Mouse (Mus musculus) MEL (cell line): ENCODE measurements at regions not wholly inside any gene's neighbourhood (a gene's known extent, or its start where the extent isn't known, plus 50 kb on each side); places are given as distances from the start of the nearest gene placed in this dataset.
"Not testable (repeated sequence)": the region's sequence is repeated elsewhere in the genome, so short reads cannot be mapped to it uniquely, and the experiment has no call there.

Experiments
- DNase-seq: peaks from one replicate; pipeline ENCODE4 v3.0.0; 2011; ENCODE audit warnings: low read depth, low spot score
- H3K27ac ChIP-seq: 2 replicates; pipeline ENCODE4 v1.5.1; 2012; ENCODE audit warnings: low read depth, mild to moderate bottlenecking, control low read depth, low read length, moderate library complexity; ENCODE audit not compliant: control insufficient read depth
- H3K27me3 ChIP-seq, 2 experiments: fragments of 150-350 bp in 1 of 2; sonication (generic) in 1 of 2; 2 replicates each; pipeline ENCODE4 v1.6.1; 2012; ENCODE audit warnings: low read length in 2 of 2, mild to moderate bottlenecking in 2 of 2, improper control_type of control experiment in 1 of 2, moderate library complexity in 1 of 2; ENCODE audit not compliant: insufficient read depth in 2 of 2, control insufficient read depth in 1 of 2
- H3K36me3 ChIP-seq, 2 experiments: 2 replicates each; pipeline ENCODE4 v1.6.1; 2012 to 2014; ENCODE audit warnings: low read length in 2 of 2, improper control_type of control experiment in 1 of 2, inconsistent platforms in 1 of 2, mild to moderate bottlenecking in 1 of 2; ENCODE audit not compliant: insufficient read depth in 2 of 2, control insufficient read depth in 1 of 2
- H3K4me1 ChIP-seq, 2 experiments: fragments of 150-350 bp in 1 of 2; sonication (generic) in 1 of 2; 2 replicates each; pipeline ENCODE4 v1.6.1; 2012; ENCODE audit warnings: low read length in 2 of 2, improper control_type of control experiment in 1 of 2, mild to moderate bottlenecking in 1 of 2; ENCODE audit not compliant: insufficient read depth in 2 of 2, control insufficient read depth in 1 of 2
- H3K4me3 ChIP-seq, 2 experiments: fragments of 150-350 bp in 1 of 2; sonication (generic) in 1 of 2; 2 replicates each; pipeline ENCODE4 v1.5.1; 2012; ENCODE audit warnings: low read depth in 2 of 2, low read length in 2 of 2, mild to moderate bottlenecking in 2 of 2, moderate library complexity in 2 of 2, control low read depth in 1 of 2, improper control_type of control experiment in 1 of 2; ENCODE audit not compliant: control insufficient read depth in 1 of 2, insufficient read depth in 1 of 2
- H3K79me2 ChIP-seq: 2 replicates; pipeline ENCODE4 v1.6.1; 2012; ENCODE audit warnings: mild to moderate bottlenecking, low read length, moderate library complexity; ENCODE audit not compliant: control insufficient read depth, poor library complexity, insufficient read depth
- H3K9ac ChIP-seq: 2 replicates; pipeline ENCODE4 v1.6.1; 2012; ENCODE audit warnings: low read depth, mild to moderate bottlenecking, control low read depth, low read length, moderate library complexity; ENCODE audit not compliant: control insufficient read depth, poor library complexity, severe bottlenecking
- H3K9me3 ChIP-seq: fragments of 150-350 bp; sonication (generic); replicated peaks from 2 replicates; pipeline ENCODE4 v1.6.1; 2012; ENCODE audit warnings: mild to moderate bottlenecking, low read length, improper control_type of control experiment, moderate library complexity; ENCODE audit not compliant: insufficient read depth
- BHLHE40 ChIP-seq: IDR thresholded peaks from 2 replicates; pipeline ENCODE4 v1.6.1; 2012; ENCODE audit warnings: low read depth, mild to moderate bottlenecking, inconsistent platforms, low read length, improper control_type of control experiment, borderline replicate concordance
- E2F4 ChIP-seq: IDR thresholded peaks from 2 replicates; pipeline ENCODE4 v1.6.1; 2011; ENCODE audit warnings: low read depth, low read length, improper control_type of control experiment, borderline replicate concordance
- ETS1 ChIP-seq: IDR thresholded peaks from 2 replicates; pipeline ENCODE4 v1.6.1; 2012; ENCODE audit warnings: low read depth, mild to moderate bottlenecking, inconsistent platforms, low read length, improper control_type of control experiment, moderate library complexity
- KAT2A ChIP-seq: conservative IDR thresholded peaks from 2 replicates; pipeline ENCODE4 v1.6.1; 2012; ENCODE audit warnings: low read depth, low read length, improper control_type of control experiment, inconsistent platforms
- MAZ ChIP-seq: IDR thresholded peaks from 2 replicates; pipeline ENCODE4 v1.6.1; 2012; ENCODE audit warnings: low read depth, mild to moderate bottlenecking, inconsistent platforms, low read length, improper control_type of control experiment
- MEF2A ChIP-seq: IDR thresholded peaks from 2 replicates; pipeline ENCODE4 v1.6.1; 2014; ENCODE audit warnings: low read depth, mild to moderate bottlenecking, inconsistent platforms, low read length, improper control_type of control experiment; ENCODE audit not compliant: poor library complexity, insufficient replicate concordance, severe bottlenecking; ENCODE audit errors: extremely low read depth
- NELFE ChIP-seq: IDR thresholded peaks from 2 replicates; pipeline ENCODE4 v1.6.1; 2011; ENCODE audit warnings: low read depth, low read length, improper control_type of control experiment
- NRF1 ChIP-seq: IDR thresholded peaks from 2 replicates; pipeline ENCODE4 v1.6.1; 2014; ENCODE audit warnings: low read depth, mild to moderate bottlenecking, inconsistent platforms, low read length, improper control_type of control experiment, moderate library complexity; ENCODE audit not compliant: poor library complexity, insufficient read depth, severe bottlenecking
- POLR2A ChIP-seq, 2 experiments: IDR thresholded peaks; 2 replicates each; pipeline ENCODE4 v1.6.1; 2011 to 2012; ENCODE audit warnings: low read length in 2 of 2, mild to moderate bottlenecking in 2 of 2, control low read depth in 1 of 2, improper control_type of control experiment in 1 of 2, low read depth in 1 of 2, moderate library complexity in 1 of 2; ENCODE audit not compliant: control insufficient read depth in 1 of 2, insufficient read depth in 1 of 2, poor library complexity in 1 of 2
- POLR2AphosphoS2 ChIP-seq: IDR thresholded peaks from 2 replicates; pipeline ENCODE4 v1.6.1; 2011; ENCODE audit warnings: low read length, improper control_type of control experiment
- POLR2AphosphoS5 ChIP-seq: IDR thresholded peaks from 2 replicates; pipeline ENCODE4 v1.6.1; 2012; ENCODE audit warnings: low read depth, borderline replicate concordance, mild to moderate bottlenecking, inconsistent platforms, low read length, moderate library complexity, mixed read lengths
- RCOR1 ChIP-seq: IDR thresholded peaks from 2 replicates; pipeline ENCODE4 v1.6.1; 2012; ENCODE audit warnings: low read depth, mild to moderate bottlenecking, inconsistent platforms, low read length, improper control_type of control experiment
- TAL1 ChIP-seq: IDR thresholded peaks from 2 replicates; pipeline ENCODE4 v1.6.1; 2012; ENCODE audit warnings: mild to moderate bottlenecking, inconsistent platforms, low read length, moderate library complexity, mixed read lengths
- TCF12 ChIP-seq: IDR thresholded peaks from 2 replicates; pipeline ENCODE4 v1.6.1; 2014; ENCODE audit warnings: low read depth, mild to moderate bottlenecking, inconsistent platforms, low read length, improper control_type of control experiment, moderate library complexity
- UBTF ChIP-seq: IDR thresholded peaks from 2 replicates; pipeline ENCODE4 v1.6.1; 2012; ENCODE audit warnings: low read depth, mild to moderate bottlenecking, inconsistent platforms, low read length, improper control_type of control experiment, moderate library complexity, borderline replicate concordance; ENCODE audit not compliant: insufficient read depth
- USF1 ChIP-seq: IDR thresholded peaks from 2 replicates; pipeline ENCODE4 v1.6.1; 2014; ENCODE audit warnings: low read depth, mild to moderate bottlenecking, inconsistent platforms, low read length, improper control_type of control experiment, moderate library complexity
- USF2 ChIP-seq, 2 experiments: IDR thresholded peaks; 2 replicates each; pipeline ENCODE4 v1.6.1; 2011 to 2012; ENCODE audit warnings: improper control_type of control experiment in 2 of 2, low read length in 2 of 2, borderline replicate concordance in 1 of 2, inconsistent platforms in 1 of 2, low read depth in 1 of 2, mild to moderate bottlenecking in 1 of 2; ENCODE audit not compliant: insufficient read depth in 1 of 2
- ZC3H11A ChIP-seq: IDR thresholded peaks from 2 replicates; pipeline ENCODE4 v1.6.1; 2012; ENCODE audit warnings: low read depth, mild to moderate bottlenecking, inconsistent platforms, low read length, improper control_type of control experiment
- ZKSCAN1 ChIP-seq: IDR thresholded peaks from 2 replicates; pipeline ENCODE4 v1.6.1; 2012; ENCODE audit warnings: low read depth, mild to moderate bottlenecking, inconsistent platforms, low read length, improper control_type of control experiment, moderate library complexity
- ZMIZ1 ChIP-seq: IDR thresholded peaks from 2 replicates; pipeline ENCODE4 v1.6.1; 2012; ENCODE audit warnings: low read depth, mild to moderate bottlenecking, inconsistent platforms, low read length, improper control_type of control experiment, moderate library complexity

GRCm38 (mm10) chr5:4391083-4391482 is 198.9 kb downstream of the Mterf1b start:
- Histone ChIP-seq H3K36me3 (no peaks in the 10 kb centered on the region), H3K4me3 (no peak overlapping the region), H3K9me3 (no peaks in the 10 kb centered on the region), H3K27me3 (no peaks in the 10 kb centered on the region), H3K79me2 (no peaks in the 10 kb centered on the region), H3K4me1 (no peaks in the 10 kb centered on the region), H3K9ac (no peak overlapping the region), H3K27ac (no peak overlapping the region)
- no peak for DNase-seq
- TF ChIP-seq POLR2AphosphoS5 = no peak
- TF ChIP-seq POLR2AphosphoS2 = no peak
- TF ChIP-seq BHLHE40 = no peak
- TF ChIP-seq TAL1 = no peak
- no peak for TF ChIP-seq NRF1
- no peak for TF ChIP-seq KAT2A
- no peak for TF ChIP-seq USF2 (IDR thresholded peaks at IDR 0.05; ENCODE audit: borderline replicate concordance in 1 of 2, insufficient read depth in 1 of 2, low read depth in 1 of 2, low read length in 2 of 2)
- TF ChIP-seq RCOR1 = no peak
- TF ChIP-seq MEF2A = no peak
- no peak for TF ChIP-seq ZMIZ1
- no peak for TF ChIP-seq UBTF
- TF ChIP-seq ZKSCAN1 = no peak
- TF ChIP-seq TCF12 = no peak
- no peak for TF ChIP-seq USF1
- TF ChIP-seq MAZ = no peak
- TF ChIP-seq NELFE = no peak
- TF ChIP-seq ZC3H11A = no peak
- TF ChIP-seq POLR2A (IDR thresholded peaks at IDR 0.05; ENCODE audit: control insufficient read depth in 1 of 2, insufficient read depth in 1 of 2, low read depth in 1 of 2, low read length in 2 of 2, poor library complexity in 1 of 2) = no peak
- TF ChIP-seq ETS1 = no peak
- TF ChIP-seq E2F4 = no peak

GRCm38 (mm10) chr5:4394353-4395052 is 202.3 kb downstream of the Mterf1b start:
- not testable (repeated sequence) for H3K9me3 ChIP-seq, H3K79me2 ChIP-seq, H3K4me1 ChIP-seq, H3K4me3 ChIP-seq, H3K27me3 ChIP-seq, H3K27ac ChIP-seq, H3K9ac ChIP-seq, H3K36me3 ChIP-seq, DNase-seq
